Mouse (Mus musculus) T-cell, adult 2 months (primary cell): Measurements from ENCODE around the gene Map3k14.

Source experiments
- DNase-seq: peaks from one replicate; pipeline ENCODE4 v3.0.0; 2022; ENCODE audit warnings: low spot score

Map3k14 gene

DNA sequence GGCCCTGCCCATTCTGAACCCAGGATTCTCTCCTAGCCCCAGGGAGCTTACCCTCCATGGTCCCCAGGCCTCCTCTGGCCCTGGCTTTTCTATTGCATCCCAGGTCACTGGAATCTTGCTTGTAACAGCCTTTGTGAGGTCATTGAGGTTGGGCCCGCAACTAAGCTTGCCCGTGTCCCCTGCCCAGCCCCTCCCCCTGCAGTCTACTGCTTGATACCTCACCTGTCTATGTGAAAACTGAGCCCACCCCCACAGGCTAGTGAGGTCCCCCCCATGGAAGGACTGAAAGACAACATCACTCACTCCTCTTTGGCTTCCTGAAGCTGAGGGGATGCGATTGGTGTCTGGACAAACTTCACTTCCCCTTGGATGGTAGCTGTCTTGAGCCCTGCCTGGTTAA lies 58.8 kb downstream of the Map3k14 start, which contains the start of gene 1700023F06Rik:
Gene 1700023F06Rik, minus strand, starts transcription at position 101 of the 400 bp plus-strand sequence.
- DNase-seq, result no peak

DNA sequence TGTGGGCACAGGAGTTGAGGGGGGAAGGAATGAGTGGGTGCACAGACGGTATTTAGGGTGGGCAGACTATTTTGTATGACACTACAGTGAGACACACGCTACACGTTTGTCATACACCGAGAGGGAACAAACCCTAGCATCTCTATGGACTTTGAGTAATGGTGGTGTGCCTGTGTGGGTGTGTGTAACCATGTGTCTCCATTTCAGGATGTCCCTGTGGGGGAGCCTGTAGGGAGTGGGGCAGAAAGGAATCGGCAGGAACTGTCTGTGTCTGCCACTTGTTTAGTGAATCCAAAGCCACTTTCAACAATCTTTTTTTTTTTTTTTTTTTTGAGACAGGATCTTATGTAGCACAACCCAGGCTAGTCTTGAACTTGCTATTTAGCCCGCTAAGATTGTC lies 61.1 kb downstream of the Map3k14 start:
- no peak for DNase-seq

DNA sequence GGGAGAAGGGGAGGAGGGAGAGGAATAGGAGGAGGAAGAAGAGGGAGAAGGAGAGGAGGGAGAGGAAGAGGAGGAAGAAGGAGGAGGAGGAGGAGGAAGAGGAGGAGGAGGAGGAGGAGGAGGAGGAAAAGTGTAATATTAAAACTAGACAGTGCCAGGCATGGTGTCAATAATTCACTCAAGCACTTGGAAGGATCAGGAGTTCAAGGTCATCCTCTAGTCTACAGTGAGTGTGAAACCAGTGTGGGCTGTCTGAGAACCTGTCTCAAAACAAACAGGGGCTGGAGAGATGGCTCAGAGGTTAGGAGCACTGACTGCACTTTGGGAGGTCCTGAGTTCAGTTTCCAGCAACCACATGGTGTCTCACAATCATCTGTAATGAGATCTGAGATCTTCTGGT lies 64.9 kb downstream of the Map3k14 start:
- no peak for DNase-seq

DNA sequence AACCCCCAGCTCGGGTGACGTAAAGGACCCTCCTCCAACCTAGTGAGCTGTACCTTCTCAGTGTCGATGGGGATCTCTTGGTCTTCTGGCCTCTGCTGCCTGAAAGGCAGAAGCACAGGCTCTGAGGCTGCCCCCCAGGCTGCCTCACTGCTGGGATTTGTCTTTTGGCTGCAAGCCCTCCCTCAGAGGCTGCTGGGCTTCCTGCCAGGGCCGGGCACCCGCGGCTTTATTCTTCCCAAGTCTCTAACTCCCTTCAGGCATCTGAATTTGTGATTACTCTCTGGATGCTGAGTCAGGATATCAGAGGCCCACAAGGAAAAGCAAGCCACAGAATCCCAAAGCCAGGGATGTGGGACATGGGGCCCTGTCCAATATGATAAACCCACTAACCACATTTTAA lies 65.6 kb downstream of the Map3k14 start:
- no peak for DNase-seq

DNA sequence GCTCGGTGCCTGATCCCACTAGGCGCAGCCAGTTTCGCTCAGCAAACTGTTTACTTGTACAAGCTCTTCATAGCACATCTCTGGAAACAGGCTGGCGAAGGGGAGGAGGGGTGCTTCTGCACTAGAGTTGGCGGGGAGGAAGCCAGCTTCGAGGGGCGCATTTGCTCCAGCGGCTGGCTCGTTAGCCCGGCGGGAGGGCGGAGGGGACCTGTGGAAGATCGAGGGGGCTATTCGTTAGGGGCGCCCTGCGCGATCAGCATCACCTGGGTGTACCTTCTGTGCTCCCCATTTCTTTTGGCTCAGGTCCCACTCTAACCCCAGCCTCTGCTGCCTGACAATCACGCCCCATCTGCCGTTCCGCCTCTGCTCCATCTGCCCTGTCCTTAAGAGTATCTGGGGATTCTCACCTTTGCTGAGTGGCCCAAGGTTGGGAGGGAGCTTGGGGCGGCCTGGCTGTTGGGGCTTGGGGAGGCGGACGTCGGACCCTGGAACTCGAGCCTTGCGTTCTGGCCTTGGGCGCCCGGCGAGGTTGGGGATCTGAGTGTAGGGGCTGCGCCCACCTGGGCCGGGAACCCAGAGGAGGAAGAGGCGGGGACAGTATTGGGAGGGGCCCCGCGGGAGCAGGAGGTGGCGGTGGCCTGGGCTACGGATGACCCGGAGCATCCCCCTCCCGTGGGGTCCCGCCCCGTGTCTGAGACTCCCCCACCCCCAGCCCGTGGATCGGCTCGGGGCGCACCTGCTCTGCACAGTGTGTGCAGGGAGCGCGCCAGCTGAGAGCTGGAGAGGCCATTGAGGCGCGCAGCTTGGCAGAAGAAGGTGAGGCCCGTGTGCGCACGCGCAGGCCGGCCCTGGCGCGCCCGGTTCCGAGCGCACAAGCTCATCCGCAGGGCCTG lies 68.1 kb downstream of the Map3k14 start:
- DNase-seq, result no peak

DNA sequence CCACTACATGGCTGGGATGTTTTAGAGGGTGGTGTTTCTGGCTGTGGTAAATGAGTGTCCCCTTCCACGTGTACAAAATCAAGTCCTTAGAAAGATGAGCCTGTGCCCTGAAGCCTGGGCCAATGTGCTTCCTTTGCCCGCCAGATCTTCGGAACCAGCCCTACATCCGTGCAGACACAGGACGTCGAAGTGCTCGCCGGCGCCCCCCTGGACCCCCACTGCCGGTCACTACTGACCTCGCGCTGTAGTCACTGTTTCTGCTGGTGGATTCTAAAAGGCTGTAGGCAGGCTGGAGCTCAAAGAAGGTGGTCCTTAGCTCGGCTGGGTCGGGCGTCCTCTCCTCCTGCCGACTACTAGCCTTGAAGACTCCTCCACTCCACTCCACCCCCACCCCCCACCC lies 68.9 kb downstream of the Map3k14 start:
- DNase-seq, result no peak

DNA sequence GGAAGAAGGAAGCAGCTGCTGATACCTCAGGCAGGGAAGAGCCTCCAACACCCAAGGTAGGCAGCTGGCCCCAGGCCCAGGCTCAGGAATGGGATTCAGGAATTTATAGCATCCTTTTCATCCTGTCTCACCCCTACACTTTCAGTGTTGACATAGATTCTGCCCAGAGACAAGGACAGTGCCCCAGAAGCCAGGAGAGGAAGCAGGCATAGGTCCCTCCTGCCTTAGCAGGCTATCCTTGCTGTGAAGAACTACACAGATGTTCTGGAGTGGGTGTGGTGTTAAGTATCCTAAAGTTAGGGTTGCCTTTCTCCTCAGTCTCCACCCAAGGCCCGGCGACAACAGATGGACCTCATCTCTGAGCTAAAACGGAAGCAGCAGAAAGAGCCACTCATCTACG lies 69.9 kb downstream of the Map3k14 start:
- DNase-seq, result no peak

DNA sequence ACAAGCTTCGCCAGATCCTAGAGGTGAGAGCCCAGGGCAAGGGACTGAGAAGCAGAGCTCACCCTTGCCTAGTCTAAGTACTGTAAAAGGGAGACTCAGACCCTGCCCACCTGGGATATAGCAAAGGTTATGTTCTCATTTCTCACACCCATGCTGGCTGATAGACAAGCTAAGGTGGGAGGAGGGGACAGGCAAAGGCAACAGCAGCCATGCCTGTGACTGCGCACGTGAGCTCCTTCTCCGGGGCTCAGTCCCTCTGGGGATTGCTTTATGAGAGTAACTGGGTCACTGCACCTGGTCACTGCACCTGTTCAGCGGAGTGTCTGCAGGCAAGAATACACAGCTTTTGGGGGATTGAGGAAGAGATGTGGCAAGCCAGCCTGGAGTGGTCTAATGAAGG lies 71.6 kb downstream of the Map3k14 start:
- no peak for DNase-seq

DNA sequence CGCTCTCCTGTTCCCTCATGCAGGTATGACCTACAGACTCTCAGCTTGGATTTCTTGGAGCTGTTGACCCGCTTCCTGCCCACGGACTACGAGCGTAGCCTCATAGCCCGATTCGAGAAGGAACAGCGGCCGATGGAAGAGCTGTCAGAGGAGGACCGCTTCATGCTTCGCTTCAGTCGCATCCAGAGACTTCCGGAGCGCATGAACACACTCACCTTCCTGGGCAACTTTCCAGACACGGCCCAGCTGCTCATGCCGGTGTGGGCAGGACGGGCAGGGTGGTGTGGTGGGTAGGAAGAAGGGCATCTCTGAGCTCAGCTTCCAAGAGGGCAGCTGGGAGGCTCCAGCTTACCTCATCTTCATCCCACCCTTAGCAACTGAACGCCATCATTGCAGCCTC lies 72.0 kb downstream of the Map3k14 start:
- DNase-seq, result no peak

DNA sequence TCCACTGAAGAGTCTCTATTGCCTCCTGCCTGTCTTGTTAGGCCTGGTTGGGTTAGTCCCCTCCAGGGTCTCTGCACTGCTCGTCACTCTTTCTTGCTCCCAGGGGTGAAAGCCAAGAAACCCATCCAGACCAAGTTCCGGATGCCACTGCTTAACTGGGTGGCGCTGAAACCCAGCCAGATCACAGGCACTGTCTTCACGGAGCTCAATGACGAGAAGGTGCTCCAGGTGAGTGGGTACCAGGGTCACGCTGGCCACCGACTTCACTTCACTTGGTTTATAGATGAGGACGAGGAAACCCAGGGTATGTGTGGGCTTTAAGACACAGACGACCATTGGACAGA lies 73.5 kb downstream of the Map3k14 start:
- DNase-seq, result no peak

DNA sequence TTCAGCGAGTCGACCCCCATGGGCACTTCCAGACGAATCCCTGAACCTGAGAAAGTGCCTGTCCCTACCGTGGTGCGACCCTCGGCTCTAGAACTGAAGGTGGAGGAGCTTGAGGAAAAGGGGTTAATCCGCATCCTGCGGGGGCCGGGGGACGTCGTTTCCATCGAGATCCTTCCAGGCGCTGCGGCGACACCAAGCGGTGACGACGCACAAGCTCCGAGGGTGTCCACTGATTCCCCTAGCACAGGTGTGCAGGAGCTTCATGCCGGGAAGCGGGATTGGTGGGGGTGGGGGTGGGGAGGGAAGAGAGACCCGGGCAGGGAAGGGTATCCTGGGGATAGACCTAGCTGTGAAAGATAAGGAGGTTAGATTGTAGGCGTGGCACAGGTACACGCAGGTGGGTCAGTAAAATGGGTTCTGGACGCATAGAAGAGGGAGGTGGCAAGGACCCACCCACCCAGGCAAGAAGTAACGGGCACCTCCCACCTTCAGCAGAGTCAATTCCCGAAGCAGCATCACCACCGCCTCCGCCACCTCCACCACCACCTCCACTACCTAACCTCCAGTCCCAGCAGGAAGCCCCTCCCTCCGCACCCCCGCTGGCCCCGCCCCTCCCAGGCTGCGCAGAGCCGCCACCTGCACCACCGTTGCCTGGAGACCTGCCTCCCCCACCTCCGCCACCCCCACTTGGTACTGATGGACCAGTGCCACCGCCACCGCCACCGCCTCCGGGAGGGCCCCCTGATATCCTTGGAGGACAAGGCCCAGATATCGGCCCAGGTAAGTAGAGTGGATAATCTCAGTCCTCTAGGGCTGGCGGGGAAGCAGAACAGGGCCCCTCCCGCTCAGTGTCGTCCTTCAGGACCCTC lies 74.1 kb downstream of the Map3k14 start:
- DNase-seq, result no peak

DNA sequence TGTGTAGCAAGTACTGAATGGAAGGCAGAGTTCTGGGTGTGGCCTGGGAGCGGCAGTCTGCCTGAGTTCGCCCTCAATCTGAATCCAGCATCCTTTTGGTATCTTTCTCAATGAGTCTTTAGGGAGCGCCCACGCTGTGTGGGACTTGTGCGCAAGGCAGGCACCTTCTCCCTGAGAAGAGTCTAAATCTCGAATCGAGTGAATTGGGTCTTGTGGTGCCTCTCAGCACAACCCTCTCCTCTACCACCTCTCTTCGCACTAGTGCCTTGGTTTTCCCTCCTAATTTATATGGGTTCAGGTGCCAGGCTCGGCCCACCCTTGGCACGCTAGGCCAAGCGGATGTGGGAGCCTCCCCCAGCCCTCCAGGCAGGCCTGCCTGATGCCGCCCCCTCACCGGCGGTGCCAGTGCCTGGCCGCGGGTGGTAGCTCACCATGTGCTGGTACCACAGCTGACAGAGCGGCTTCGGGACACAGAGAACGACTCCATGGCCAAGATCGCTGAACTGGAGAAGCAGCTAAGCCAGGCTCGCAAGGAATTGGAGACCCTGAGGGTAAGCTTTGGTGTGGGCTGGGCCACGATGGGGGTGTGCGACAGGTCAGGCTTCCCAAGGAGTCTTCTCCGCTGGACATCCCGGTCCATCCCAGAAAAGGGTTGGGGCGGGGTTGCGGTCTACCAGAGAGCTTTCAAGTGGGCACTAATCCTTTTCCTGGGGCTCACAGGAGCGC lies 74.9 kb downstream of the Map3k14 start:
- DNase-seq, result no peak

DNA sequence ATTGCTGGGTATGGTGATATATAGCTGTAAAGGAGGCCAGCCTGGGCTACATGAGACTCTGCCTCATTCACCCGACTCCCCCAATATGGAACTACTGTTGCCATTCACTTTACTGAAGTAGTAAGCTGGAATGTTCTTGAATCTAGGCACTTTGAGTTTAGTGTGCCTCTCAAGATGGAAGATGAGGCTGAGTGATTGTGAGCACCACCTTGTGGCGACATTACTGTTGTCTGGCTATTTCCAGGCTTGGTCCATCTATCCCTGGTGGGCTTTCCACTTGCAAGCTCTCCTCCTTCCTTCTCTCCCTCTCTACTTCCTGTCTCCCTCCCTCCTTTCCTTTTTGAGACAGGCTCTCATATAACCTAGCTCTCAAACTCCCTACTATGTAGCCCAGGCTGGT lies 82.4 kb downstream of the Map3k14 start:
- DNase-seq, result peak; percentile 63

DNA sequence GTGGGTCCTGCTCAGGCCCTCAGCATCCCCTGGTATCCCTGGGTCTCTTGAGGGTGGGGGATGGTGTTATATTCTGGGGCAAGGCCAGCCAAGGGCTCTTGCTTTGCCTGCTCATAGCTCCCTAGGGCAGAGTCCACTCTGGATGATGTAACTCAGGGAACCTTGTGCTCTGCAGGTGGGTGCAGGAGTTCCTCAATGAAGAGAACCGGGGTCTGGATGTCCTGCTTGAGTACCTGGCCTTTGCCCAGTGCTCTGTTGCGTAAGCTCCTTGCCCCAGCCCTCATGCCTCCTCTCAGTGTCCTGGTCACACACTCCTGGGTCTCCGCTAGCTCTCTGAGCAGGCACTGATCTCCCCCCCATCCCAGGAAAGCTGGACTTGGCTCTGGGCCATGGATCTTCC lies 85.4 kb downstream of the Map3k14 start:
- no peak for DNase-seq

DNA sequence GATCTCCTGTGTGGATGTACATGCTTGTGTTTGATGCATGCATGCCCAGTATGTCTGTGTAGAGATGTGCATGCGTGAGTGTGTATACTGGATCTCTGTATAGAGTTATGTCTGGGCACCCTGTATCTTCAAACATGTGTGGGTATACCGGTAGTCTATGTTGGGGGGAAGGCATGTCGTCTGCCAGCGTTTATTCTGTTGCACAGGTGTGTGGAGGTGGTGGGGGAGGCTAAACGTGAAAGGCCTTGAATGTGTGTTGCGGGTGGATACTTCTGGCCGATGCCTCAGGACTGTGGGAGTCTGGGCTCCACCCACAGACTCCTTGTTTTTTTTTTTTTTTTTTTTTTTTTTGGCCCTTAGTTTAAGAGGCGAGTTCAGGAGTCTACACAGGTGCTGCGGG lies 85.9 kb downstream of the Map3k14 start:
- no peak for DNase-seq

DNA sequence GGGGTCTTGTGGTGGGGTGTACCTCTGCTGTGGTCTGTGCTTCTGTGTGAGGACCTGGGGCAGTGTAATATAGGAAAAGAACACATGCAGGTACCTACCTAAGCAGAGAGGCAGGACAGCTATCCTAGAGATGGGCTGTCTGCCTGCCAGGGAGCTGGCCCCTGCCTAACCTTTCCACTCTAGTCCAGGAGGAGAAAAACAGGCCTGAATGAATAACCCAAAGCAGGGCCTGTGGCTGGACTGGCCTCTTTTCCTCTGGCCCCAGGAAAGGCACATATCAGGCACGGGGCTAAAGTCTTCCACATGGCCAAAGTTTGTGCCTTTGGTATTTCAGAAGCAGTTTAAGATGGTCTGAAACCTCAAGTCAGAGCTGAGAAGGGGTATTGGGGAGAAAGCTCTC lies 86.8 kb downstream of the Map3k14 start:
- no peak for DNase-seq

DNA sequence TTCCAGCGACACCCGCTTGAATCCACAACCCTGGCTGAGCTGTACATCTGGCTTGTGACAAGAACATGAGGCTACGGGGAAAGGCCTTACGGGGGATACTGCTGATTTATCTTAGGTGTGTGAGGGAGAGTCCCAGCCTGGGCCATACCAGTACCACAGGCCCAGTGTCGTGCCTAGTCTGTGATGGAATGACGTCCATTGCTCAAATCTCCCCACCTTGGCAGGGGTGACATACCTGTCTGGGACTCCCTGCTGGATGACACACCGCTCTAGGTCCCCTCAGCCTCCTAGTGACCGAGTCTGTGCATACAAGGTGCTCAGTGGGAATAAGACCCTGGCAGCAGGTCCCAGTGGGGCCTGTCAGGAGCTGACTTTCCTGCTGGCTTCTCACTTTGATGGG lies 88.5 kb downstream of the Map3k14 start:
- DNase-seq, result no peak

DNA sequence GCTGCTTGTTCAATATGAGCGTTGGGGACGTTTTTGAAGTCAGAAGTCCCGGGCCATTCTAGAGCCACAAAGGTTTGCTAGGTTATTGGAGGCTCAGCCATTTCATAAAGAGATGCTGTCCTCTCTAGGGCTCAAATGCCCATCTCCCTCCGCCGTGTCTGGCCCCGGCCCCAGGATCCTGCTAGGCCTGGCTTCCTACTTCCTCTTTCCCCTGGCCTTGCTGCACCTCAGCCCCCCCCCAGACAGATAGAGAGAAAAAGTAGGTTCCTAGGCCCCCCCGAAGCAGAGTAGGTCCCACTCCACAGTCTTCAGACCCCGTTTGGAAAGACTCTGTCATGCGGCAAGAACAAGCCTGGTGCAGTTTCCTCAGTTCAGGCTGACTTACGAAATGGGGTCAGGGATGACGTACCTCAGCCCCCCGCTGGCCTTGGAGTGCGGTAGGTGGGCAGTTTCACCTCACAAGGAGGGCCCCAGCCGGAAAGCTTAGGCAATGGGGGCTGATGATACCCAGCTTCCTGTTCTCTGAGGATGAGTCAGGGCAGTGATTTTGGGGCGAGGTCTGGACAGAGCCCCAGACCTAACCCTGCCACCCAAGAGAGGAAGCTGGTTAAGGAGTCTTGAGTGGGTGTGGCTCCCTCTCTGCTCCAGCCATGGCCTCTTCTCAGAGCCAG lies 89.3 kb downstream of the Map3k14 start:
- peak; percentile 77 for DNase-seq

DNA sequence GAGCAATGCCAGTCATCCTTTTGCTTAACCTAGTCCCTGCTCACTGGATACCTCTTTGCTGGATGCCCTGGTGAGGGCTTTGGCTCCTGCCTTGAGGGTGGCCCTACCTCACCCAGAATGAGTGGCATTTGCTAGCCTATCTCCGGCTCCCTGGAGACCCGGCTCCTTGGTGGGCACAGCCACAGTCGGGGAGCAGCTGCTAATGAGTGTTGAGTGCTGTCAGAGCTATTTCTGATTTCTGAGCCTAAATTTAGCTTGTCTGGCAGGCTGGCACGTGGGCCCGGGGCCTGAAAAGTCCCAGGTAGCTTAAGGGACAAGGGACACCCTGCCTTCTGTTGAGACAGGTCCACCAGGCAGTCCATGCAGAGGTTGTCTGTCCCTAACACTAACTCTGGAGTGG lies 90.1 kb downstream of the Map3k14 start:
- DNase-seq, result no peak

DNA sequence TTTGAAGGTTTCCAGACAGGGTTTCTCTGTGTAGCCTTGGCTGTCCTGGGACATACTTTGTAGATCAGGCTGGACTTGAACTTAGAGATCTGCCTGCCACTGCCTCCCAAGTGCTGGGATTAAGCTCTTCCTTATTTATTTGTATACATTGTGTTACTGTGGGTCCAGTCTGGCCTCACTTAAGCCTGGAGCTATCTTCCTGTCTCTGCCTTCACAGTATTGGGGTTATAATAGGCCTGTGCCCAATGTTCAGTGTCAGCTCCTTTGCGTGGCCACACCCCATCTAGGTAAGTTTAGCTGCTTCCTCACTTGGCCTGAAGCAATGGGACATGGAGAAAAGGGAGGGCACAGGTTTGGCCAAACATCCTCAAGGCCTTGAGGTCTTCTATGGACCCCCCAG lies 90.8 kb downstream of the Map3k14 start:
- DNase-seq, result no peak

DNA sequence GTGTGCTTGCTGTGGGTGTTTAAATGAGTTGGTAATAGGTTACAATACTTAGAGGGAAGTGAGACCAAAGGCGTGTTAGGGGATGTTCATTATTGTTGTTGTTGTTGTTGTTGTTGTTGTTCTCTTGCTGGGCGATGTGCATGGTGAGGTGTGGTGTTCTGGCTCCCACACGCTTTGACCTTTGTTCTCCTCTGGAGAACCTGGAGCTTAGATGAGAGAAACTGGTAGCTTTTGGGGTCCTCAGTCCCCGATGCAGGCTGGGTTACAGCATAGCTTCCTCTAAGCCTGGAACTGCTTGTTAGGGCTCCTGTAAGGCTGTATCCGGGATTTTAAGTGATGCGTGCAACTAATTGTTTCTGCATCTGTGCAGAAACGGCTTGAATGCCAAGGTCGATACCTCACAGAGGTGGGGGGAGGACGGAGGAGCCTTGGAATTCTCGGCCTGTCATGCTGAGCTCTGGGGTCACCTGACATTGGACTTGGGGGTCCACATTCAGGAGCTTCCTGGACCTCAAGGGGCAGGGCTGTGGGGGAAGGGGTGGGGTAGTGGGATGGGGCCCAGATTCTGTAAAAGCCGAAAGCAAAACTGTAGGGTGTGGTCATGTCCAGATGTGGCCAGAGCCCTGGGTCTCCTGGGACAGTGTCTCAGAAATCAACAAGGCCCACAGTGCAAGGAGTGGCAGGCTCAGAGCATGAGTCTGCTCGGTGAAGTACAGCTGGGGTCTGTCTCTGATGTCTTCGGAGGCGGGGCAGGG lies 91.4 kb downstream of the Map3k14 start:
- no peak for DNase-seq
